Mouse (Mus musculus) gastrocnemius, postnatal 14 days (tissue): ENCODE results near the gene Ifit2. TPM values are rescaled to one million over a fixed set of nuclear protein-coding genes. Genes with fewer than 3 reads are reported as not detected.
"Not testable (repeated sequence)": the region's sequence is repeated elsewhere in the genome, so short reads cannot be mapped to it uniquely, and the experiment has no call there.

Experiments used
- DNase-seq: peaks from one replicate; pipeline ENCODE4 v3.0.0; 2021; ENCODE audit warnings: mixed read lengths
- intact Hi-C: fragments of 180-260 bp; cut with DNase I; formaldehyde crosslinking; loops from one replicate; pipeline ENCODE4 v1.15.1; 2025; ENCODE audit warnings: low total_unique reads
- total RNA-seq, 2 experiments: library from RNA; stranded (reverse); gene quantifications; 2 replicates each; pipeline ENCODE4 v1.2.3; 2021

Ifit2 gene
- total RNA-seq, 2 experiments from 2014 or later, result 1.8 to 2.0 TPM

DNA sequence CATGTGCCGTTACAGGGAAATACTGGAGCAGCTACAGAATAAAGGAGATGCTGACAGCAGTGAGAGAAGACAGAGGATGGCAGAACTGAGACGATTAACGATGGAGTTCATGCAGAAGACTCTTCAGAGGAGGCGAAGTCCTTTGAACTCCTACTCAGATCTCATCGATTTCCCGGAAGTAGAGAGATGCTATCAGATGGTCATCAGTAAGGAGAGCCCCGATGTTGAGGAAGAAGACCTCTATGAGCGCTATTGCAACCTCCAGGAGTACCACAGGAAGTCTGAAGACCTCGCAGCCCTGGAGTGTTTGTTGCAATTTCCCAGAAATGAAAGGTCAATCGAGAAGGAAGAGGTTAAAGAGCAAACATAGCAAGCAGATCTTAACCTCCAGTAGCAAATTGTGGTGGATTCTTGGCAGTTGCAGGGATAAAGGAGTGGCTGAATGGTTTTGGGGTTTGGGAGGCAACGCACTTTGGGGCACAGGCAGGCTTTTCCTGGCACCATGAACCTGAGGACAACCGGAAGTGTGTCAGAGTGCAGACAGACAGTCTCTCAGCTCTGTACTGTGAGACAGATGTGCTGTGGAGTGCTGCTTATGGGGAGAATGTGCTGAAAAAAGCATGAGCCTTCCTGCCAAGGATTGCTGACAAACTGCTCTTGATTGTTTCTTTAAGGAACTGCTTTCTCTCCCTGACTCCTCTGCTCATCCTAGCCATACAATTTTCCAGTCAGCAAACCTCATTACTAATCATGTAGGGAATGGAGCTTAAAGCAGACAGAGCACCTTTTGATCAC is 37.6 kb downstream of the Ifit2 start:
- intact Hi-C loops, DNase-seq: not testable (repeated sequence)

DNA sequence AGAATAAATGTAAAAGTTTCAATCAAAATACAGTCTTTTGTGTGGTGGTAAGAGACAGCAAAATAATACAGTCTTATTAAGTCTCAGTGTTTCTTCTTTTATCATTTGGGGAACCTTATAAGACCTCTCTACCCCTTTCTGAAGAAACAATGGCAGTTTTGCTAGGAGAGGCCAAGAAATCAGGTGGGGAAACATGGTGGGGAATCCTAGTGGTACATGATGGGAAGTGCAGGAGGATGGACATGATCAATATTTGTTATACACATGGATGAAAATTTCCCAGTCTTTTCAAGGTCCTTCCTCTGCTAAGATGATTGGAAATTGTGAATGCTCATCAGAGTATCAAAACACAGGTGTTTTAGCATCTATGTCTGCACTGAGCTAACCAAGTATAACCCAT is 38.5 kb downstream of the Ifit2 start:
- intact Hi-C loops, result no loop called here
- no peak for DNase-seq

- DNase-seq, result no peak
- intact Hi-C loops, result no loop called here
Observed at GRCm38 (mm10) chr19:34593456-34593855, 43.0 kb downstream of the Ifit2 start.

GRCm38 (mm10) chr19:34594523-34594922 is 44.0 kb downstream of the Ifit2 start:
- DNase-seq, intact Hi-C loops: not testable (repeated sequence)

DNA sequence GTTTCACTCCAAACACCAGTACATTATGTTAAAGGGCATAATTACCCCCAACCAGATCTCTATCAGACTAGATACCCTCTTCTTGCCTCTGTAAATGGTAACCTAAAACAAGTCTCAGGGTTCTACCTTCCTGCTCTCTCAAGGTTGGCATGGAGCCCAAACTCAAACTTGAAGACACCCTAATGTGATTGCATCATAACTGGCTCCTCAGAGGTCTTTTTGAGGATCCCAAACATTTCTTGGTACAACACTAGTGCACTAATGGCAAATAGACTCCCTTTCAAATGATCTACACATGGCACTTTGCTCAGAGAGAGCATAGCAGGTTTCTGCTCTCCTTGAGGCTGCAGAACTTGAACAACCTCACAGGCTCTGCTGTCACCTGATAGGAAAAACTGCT is 46.3 kb downstream of the Ifit2 start:
- intact Hi-C loops, result no loop called here
- no peak for DNase-seq

- intact Hi-C loops, result no loop called here
Observed at GRCm38 (mm10) chr19:34598341-34598740, 47.8 kb downstream of the Ifit2 start.

DNA sequence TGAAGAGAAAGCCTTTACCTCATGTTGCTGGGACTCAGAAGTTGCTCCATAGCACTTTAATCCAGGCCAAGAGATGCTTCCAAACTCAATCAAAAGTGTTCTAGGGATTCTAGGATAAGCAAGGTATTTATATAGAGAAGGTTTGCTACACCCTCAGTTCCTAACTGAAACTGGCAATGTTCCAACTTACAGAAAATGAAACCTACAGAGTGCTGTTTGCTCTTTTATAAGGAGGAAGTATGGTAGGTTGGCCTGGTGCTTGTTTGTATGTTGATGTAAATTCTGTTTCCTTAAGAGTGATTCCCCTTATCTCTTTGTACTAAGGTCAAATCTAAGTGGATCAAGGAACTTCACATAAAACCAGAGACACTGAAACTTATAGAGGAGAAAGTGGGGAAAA is 48.8 kb downstream of the Ifit2 start:
- intact Hi-C loops, DNase-seq: not testable (repeated sequence)

More at GRCm38 (mm10) chr19:34598341-34598740, 47.8 kb downstream of the Ifit2 start:
- DNase-seq, result no peak

- intact Hi-C loops, DNase-seq: not testable (repeated sequence)
Observed at GRCm38 (mm10) chr19:34601888-34602287, 51.4 kb downstream of the Ifit2 start, which contains the start of gene Ifit1bl1. Ifit1bl1 (minus strand) TSS chr19:34601956.

DNA sequence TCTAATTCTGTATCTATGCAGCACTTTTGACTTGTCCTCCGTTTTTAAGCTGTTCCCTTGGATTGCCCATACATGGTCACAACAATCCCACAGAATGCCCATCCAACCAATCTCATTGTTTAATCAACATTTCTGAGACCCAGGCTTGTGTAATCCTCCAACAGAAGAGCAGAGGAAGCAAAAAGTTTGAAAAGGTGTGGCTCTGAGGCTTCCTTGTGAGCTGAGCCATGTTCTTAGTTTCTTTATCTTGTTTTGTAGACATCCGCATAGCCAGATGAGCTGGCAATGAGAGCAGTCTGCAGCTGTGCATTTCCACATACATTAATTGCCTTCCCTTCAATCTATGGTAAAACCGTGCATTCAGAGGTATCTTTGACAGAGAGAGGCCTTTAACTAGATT is 55.0 kb downstream of the Ifit2 start:
- intact Hi-C loops, result no loop called here
- no peak for DNase-seq

GRCm38 (mm10) chr19:34607237-34608051 is 57.0 kb downstream of the Ifit2 start, which contains the start of gene Ifit3b:
Ifit3b (plus strand) TSS chr19:34607970.
- intact Hi-C loops, DNase-seq: not testable (repeated sequence)

DNA sequence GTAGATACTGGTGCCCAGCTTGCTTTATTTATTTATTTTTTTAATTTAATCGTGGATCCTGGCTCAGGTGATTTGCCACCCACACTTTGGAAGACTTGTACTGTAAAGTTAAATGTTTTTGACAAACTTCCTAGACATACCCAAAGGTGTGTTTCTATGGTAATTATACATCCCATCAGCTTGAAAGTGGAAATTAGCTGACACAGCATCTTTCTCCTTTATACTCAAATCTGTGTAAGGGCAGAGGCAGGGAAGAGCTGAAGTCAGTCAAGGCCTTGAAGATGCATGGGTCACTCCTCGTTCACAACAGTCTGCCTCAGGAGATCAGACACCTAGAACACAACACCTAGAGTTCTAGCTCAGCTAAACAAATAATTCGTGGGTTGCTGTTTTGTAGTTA is 59.6 kb downstream of the Ifit2 start:
- intact Hi-C loops, result not testable (repeated sequence)

GRCm38 (mm10) chr19:34612243-34613001 is 61.9 kb downstream of the Ifit2 start:
- intact Hi-C loops, DNase-seq: not testable (repeated sequence)

More for the DNA sequence above, 59.6 kb downstream of the Ifit2 start:
- DNase-seq, result not testable (repeated sequence)

DNA sequence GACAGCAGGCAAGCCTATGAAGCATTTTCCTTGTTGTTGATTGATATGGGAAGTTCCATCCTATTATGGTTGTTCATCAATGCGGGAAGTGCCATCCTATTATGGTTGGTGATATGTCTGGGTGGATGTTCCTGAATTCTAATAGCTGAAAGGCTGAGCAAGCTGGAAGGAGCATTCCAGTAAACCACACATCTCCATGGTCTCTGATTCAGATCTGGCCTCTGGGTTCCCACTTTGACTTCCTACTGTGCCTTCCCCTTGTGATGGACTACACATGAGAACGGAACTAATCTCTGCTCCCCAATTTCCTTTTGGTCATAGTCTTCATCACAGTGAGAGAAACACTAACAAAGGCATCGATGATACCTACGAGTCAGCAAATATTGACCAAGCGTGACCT is 70.4 kb downstream of the Ifit2 start:
- DNase-seq, result no peak
- intact Hi-C loops, result no loop called here

GRCm38 (mm10) chr19:34623781-34624180 is 73.3 kb downstream of the Ifit2 start:
- intact Hi-C loops, result no loop called here
- DNase-seq, result no peak

GRCm38 (mm10) chr19:34624663-34625062 is 74.2 kb downstream of the Ifit2 start:
- DNase-seq, result no peak
- intact Hi-C loops, result no loop called here

Other genes with a start within 250 kb of the Ifit2 start
- gene Ch25h, start 75.5 kb upstream of the Ifit2 start, total RNA-seq, result not detected
- gene Lipa, start 23.2 kb upstream of the Ifit2 start, total RNA-seq, result 10 to 100 TPM; 10.3 to 11.2 TPM
- gene Ifit3, start 32.8 kb downstream of the Ifit2 start, total RNA-seq, result under 1 TPM; 0.68 to 0.78 TPM
- under 1 TPM; 0.12 to 0.16 TPM for gene Ifit1bl1, start 51.3 kb downstream of the Ifit2 start, total RNA-seq
- gene Ifit3b, start 57.3 kb downstream of the Ifit2 start, total RNA-seq, result under 1 TPM; 0.27 to 0.33 TPM
- gene Ifit1bl2, start 90.0 kb downstream of the Ifit2 start, total RNA-seq, result under 1 TPM in 1 of 2 experiments, not detected in 1; 0.06 TPM
- under 1 TPM; 0.12 to 0.13 TPM for gene Ifit1, start 90.2 kb downstream of the Ifit2 start, total RNA-seq
- 1 to 10 TPM; 1.5 to 1.8 TPM for gene Slc16a12, start 196.6 kb downstream of the Ifit2 start, total RNA-seq